Mouse (Mus musculus): Measurements from ENCODE around the gene Coq10a. TPM values are rescaled to one million over a fixed set of nuclear protein-coding genes. Genes with fewer than 3 reads are reported as not detected.
A peak's percentile ranks its signal among the peaks of the same experiment; 100 is the strongest.

Gene Coq10a
- polyA plus RNA-seq, 1 experiment from 2014 or later: 10.5 TPM

GRCm38 (mm10) chr10:128408591-128409535 is 40.1 kb upstream of the Coq10a start:
- 17% methylated on average over 35 of the region's 35 CpGs for WGBS
- 0 out of 2 replicates have a peak, but pooled peaks have one; percentile 1 for ATAC-seq (replicated peaks; ENCODE audit: low FRiP score)

GRCm38 (mm10) chr10:128403931-128404330 is 35.1 kb upstream of the Coq10a start:
- H3K27me3 ChIP-seq (replicated peaks; ENCODE audit: control insufficient read depth, insufficient read depth, low read length): no peaks in the 10 kb centered on the region
- ATAC-seq (replicated peaks; ENCODE audit: low FRiP score) (no peak), DNase-seq (ENCODE audit: low spot score) (no peak)
- H3K4me2 ChIP-seq: no peak overlapping the region
- peaks cover 10% of the 10 kb centered on the region for H3K4me1 ChIP-seq (replicated peaks; ENCODE audit: control insufficient read depth, insufficient read depth, low read length)
- no peak overlapping the region for H3K27ac ChIP-seq (ENCODE audit: low read depth, low read length)
- no peaks in the 10 kb centered on the region for H3K9me3 ChIP-seq (ENCODE audit: control insufficient read depth, low read length)
- 82% methylated on average over 7 of the region's 7 CpGs for WGBS
- H3K4me3 ChIP-seq (ENCODE audit: low read depth, low read length): no peak overlapping the region
- H3K9ac ChIP-seq (ENCODE audit: low read depth, low read length): no peak overlapping the region
- H3K36me3 ChIP-seq (ENCODE audit: control insufficient read depth, insufficient read depth, low read length): peaks cover 10% of the 10 kb centered on the region; the same call in 1 of the 2 replicates

More at GRCm38 (mm10) chr10:128408591-128409535, 40.1 kb upstream of the Coq10a start:
- peak overlapping the region; percentile 79 for H3K4me3 ChIP-seq (ENCODE audit: low read depth, low read length)
- H3K27ac ChIP-seq (ENCODE audit: low read depth, low read length): peak overlapping the region; percentile 52
- DNase-seq (ENCODE audit: low spot score): no peak
- no peaks in the 10 kb centered on the region for H3K9me3 ChIP-seq (ENCODE audit: control insufficient read depth, low read length)
- H3K27me3 ChIP-seq (replicated peaks; ENCODE audit: control insufficient read depth, insufficient read depth, low read length): no peaks in the 10 kb centered on the region
- H3K4me2 ChIP-seq: peak overlapping the region; percentile 100
- H3K36me3 ChIP-seq (ENCODE audit: control insufficient read depth, insufficient read depth, low read length): peaks cover 10% of the 10 kb centered on the region; the same call in 1 of the 2 replicates
- peaks cover 25% of the 10 kb centered on the region for H3K4me1 ChIP-seq (replicated peaks; ENCODE audit: control insufficient read depth, insufficient read depth, low read length)
- peak overlapping the region; percentile 76 for H3K9ac ChIP-seq (ENCODE audit: low read depth, low read length)

GRCm38 (mm10) chr10:128401638-128402037 is 32.8 kb upstream of the Coq10a start:
- no peak overlapping the region for H3K27ac ChIP-seq (ENCODE audit: low read depth, low read length)
- 0 out of 2 replicates have a peak, but pooled peaks cover 5% of the 10 kb centered on the region for H3K36me3 ChIP-seq (ENCODE audit: control insufficient read depth, insufficient read depth, low read length)
- no peak for ATAC-seq (replicated peaks; ENCODE audit: low FRiP score)
- no peak overlapping the region for H3K9ac ChIP-seq (ENCODE audit: low read depth, low read length)
- no peak for DNase-seq (ENCODE audit: low spot score)
- no peak overlapping the region for H3K4me3 ChIP-seq (ENCODE audit: low read depth, low read length)
- H3K27me3 ChIP-seq (replicated peaks; ENCODE audit: control insufficient read depth, insufficient read depth, low read length): no peaks in the 10 kb centered on the region
- peaks cover 3% of the 10 kb centered on the region; the same call in 1 of the 2 replicates for H3K4me1 ChIP-seq (replicated peaks; ENCODE audit: control insufficient read depth, insufficient read depth, low read length)
- H3K9me3 ChIP-seq (ENCODE audit: control insufficient read depth, low read length): no peaks in the 10 kb centered on the region
- no peak overlapping the region for H3K4me2 ChIP-seq
- WGBS: 70% methylated on average over 9 of the region's 9 CpGs

DNA sequence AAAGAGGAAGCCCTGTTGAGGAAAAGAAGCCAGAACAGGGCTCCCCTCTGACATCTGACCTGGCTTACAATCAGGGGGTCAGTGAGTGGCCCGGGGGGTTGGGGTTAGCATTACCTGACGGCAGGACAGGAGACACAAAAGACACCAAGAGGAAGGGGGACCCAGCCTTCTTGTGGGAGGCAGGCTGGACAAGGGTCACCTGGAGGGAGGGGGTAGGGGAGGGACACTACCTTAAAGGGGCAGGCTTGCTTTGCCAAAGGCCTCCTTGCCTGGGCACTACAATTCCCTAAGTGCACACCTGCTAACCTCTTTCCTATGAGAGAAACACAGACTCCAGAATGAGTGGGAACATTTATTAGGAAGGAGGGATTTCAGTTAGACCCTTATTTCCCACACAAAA is 32.3 kb upstream of the Coq10a start, which contains the start of gene Slc39a5:
TSS of gene Slc39a5 (minus strand) at position 174 of the 400 bp plus-strand sequence.
- ATAC-seq (replicated peaks; ENCODE audit: low FRiP score) (no peak), DNase-seq (ENCODE audit: low spot score) (peak; percentile 36)
- Histone ChIP-seq H3K4me3 (ENCODE audit: low read depth, low read length) (peak within 1 kb of the TSS; percentile 29), H3K36me3 (ENCODE audit: control insufficient read depth, insufficient read depth, low read length) (0 out of 2 replicates have a peak, but pooled peaks cover 3% of the 10 kb centered on the region), H3K9me3 (ENCODE audit: control insufficient read depth, low read length) (no peaks in the 10 kb centered on the region), H3K9ac (ENCODE audit: low read depth, low read length) (peak within 1 kb of the TSS; percentile 31; the same call in 1 of the 2 replicates), H3K27ac (ENCODE audit: low read depth, low read length) (no peak within 1 kb of the TSS), H3K4me1 (replicated peaks; ENCODE audit: control insufficient read depth, insufficient read depth, low read length) (peaks cover 8% of the 10 kb centered on the region), H3K4me2 (peak within 1 kb of the TSS; percentile 47), H3K27me3 (replicated peaks; ENCODE audit: control insufficient read depth, insufficient read depth, low read length) (no peaks in the 10 kb centered on the region)
- 30% methylated on average over 2 of the region's 2 CpGs for WGBS

- H3K4me2 ChIP-seq: peak overlapping the region; percentile 47
- no peaks in the 10 kb centered on the region for H3K27me3 ChIP-seq (replicated peaks; ENCODE audit: control insufficient read depth, insufficient read depth, low read length)
- H3K36me3 ChIP-seq (ENCODE audit: control insufficient read depth, insufficient read depth, low read length): no peaks in the 10 kb centered on the region; the same call in 1 of the 2 replicates
- H3K27ac ChIP-seq (ENCODE audit: low read depth, low read length): no peak overlapping the region
- peaks cover 15% of the 10 kb centered on the region for H3K4me1 ChIP-seq (replicated peaks; ENCODE audit: control insufficient read depth, insufficient read depth, low read length)
- no peaks in the 10 kb centered on the region for H3K9me3 ChIP-seq (ENCODE audit: control insufficient read depth, low read length)
- DNase-seq (ENCODE audit: low spot score) (peak; percentile 34), ATAC-seq (replicated peaks; ENCODE audit: low FRiP score) (0 out of 2 replicates have a peak, but pooled peaks have one; percentile 28)
- 50% methylated on average over 5 of the region's 5 CpGs for WGBS
- no peak overlapping the region for H3K9ac ChIP-seq (ENCODE audit: low read depth, low read length)
- H3K4me3 ChIP-seq (ENCODE audit: low read depth, low read length): peak overlapping the region; percentile 29; the same call in 1 of the 2 replicates
These were observed 31.5 kb upstream of the Coq10a start for GRCm38 (mm10) chr10:128400338-128400737.

DNA sequence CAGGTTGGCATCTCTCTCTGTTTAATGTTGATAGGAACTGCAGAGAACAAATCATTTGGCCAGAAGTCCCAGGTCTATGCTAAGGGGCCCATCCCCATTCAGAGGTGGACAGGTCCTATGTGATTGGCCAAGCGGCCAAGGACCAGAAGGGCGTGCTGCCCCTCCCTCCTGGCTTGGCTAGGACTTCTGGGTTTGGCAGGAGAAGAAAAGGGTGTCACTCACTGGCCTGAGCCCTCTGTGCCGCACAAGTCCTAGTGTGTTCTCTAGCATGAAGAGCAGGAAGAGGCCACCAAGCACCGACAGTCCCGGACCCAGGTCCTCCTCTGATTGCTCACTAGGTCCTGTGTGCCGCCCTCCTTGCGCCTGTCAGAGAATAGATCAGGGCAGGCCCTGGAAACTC is 28.7 kb upstream of the Coq10a start:
- Histone ChIP-seq H3K4me1 (replicated peaks; ENCODE audit: control insufficient read depth, insufficient read depth, low read length) (peaks cover 17% of the 10 kb centered on the region), H3K9ac (ENCODE audit: low read depth, low read length) (no peak overlapping the region), H3K9me3 (ENCODE audit: control insufficient read depth, low read length) (no peaks in the 10 kb centered on the region), H3K36me3 (ENCODE audit: control insufficient read depth, insufficient read depth, low read length) (peaks cover 5% of the 10 kb centered on the region; the same call in 1 of the 2 replicates), H3K4me2 (no peak overlapping the region), H3K4me3 (ENCODE audit: low read depth, low read length) (no peak overlapping the region), H3K27ac (ENCODE audit: low read depth, low read length) (no peak overlapping the region), H3K27me3 (replicated peaks; ENCODE audit: control insufficient read depth, insufficient read depth, low read length) (no peaks in the 10 kb centered on the region)
- 71% methylated on average over 7 of the region's 7 CpGs for WGBS
- ATAC-seq (replicated peaks; ENCODE audit: low FRiP score) (no peak), DNase-seq (ENCODE audit: low spot score) (peak; percentile 31)

- Histone ChIP-seq H3K4me1 (replicated peaks; ENCODE audit: control insufficient read depth, insufficient read depth, low read length) (peaks cover 17% of the 10 kb centered on the region), H3K9me3 (ENCODE audit: control insufficient read depth, low read length) (no peaks in the 10 kb centered on the region), H3K27me3 (replicated peaks; ENCODE audit: control insufficient read depth, insufficient read depth, low read length) (no peaks in the 10 kb centered on the region), H3K4me2 (no peak overlapping the region), H3K36me3 (ENCODE audit: control insufficient read depth, insufficient read depth, low read length) (peaks cover 10% of the 10 kb centered on the region), H3K4me3 (ENCODE audit: low read depth, low read length) (no peak overlapping the region), H3K9ac (ENCODE audit: low read depth, low read length) (no peak overlapping the region), H3K27ac (ENCODE audit: low read depth, low read length) (peak overlapping the region; percentile 17; the same call in 1 of the 2 replicates)
- ATAC-seq (replicated peaks; ENCODE audit: low FRiP score) (no peak), DNase-seq (ENCODE audit: low spot score) (peak; percentile 32)
- 71% methylated on average over 10 of the region's 10 CpGs for WGBS
These were observed 28.0 kb upstream of the Coq10a start for GRCm38 (mm10) chr10:128396716-128397264.

DNA sequence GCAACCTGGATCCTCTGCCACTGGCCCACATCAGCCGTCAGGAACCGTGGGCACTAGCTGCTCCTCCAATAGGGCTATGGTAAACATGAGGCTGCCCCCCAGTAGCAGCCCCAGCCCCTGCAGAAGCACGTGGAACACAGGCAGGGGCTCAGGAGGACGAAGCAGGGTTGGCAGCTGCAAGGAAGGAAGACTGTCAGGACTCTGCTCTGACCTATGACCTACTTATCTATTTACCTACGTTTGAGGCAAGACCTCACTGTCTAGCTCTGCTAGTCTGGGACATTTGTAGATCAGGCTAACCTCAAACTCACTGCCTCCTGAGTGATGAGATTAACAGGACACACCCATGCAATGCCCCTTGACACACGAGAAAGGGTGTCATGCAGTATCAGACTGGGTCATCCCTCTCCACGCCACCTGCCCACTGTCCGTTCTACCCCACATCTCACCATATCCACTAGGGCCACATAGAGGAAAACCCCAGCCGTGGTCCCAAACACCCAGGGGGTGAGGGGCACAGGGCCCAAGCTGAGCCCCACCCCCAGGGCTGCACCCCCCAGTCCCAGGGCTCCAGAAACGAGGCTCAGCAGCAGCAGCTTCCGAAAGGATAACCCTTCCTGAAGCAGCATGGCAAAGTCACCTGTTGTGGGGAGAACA is 27.3 kb upstream of the Coq10a start:
- Histone ChIP-seq H3K4me3 (ENCODE audit: low read depth, low read length) (no peak overlapping the region), H3K27me3 (replicated peaks; ENCODE audit: control insufficient read depth, insufficient read depth, low read length) (no peaks in the 10 kb centered on the region), H3K4me2 (no peak overlapping the region), H3K9me3 (ENCODE audit: control insufficient read depth, low read length) (no peaks in the 10 kb centered on the region), H3K4me1 (replicated peaks; ENCODE audit: control insufficient read depth, insufficient read depth, low read length) (peaks cover 17% of the 10 kb centered on the region), H3K9ac (ENCODE audit: low read depth, low read length) (no peak overlapping the region), H3K36me3 (ENCODE audit: control insufficient read depth, insufficient read depth, low read length) (peaks cover 15% of the 10 kb centered on the region), H3K27ac (ENCODE audit: low read depth, low read length) (no peak overlapping the region)
- 52% methylated on average over 11 of the region's 11 CpGs for WGBS
- ATAC-seq (replicated peaks; ENCODE audit: low FRiP score) (0 out of 2 replicates have a peak, but pooled peaks have one; percentile 16), DNase-seq (ENCODE audit: low spot score) (peak; percentile 34)
